Mouse (Mus musculus): Measurements from ENCODE around the gene Kmt2c. TPM values are rescaled to one million over a fixed set of nuclear protein-coding genes. Genes with fewer than 3 reads are reported as not detected.

Kmt2c gene
- polyA plus RNA-seq, 1 experiment from 2014 or later = 7.6 TPM

DNA sequence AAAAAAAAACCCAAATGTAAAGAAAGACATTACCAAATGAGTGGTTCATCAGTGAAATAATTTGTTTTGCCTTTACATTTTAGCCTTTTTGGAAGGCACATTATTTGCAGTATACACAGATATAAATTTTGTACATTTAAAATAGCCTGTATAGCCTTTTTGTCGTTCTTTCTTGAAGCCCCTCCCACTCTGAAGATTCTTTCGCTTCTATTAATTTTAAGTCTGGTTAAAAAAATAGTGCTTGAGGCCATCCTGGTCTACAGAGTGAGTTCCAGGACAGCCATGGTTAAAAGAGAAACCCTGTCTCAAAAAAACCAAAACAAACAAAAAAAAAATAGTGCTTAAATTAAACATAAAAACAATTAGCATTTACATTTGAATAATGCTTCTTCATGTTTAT lies 32.0 kb upstream of the Kmt2c start:
- ATAC-seq (ENCODE audit: low FRiP score, low TSS enrichment) (no peak), DNase-seq (ENCODE audit: low spot score) (no peak)
- Histone ChIP-seq H3K9me3 (ENCODE audit: control insufficient read depth, low read length) (no peaks in the 10 kb centered on the region), H3K36me3 (ENCODE audit: control insufficient read depth, insufficient read depth, low read length) (no peaks in the 10 kb centered on the region), H3K4me3 (ENCODE audit: low read depth, low read length) (peak overlapping the region; percentile 73), H3K4me1 (replicated peaks; ENCODE audit: control insufficient read depth, insufficient read depth) (0 out of 2 replicates have a peak, but pooled peaks cover 2% of the 10 kb centered on the region), H3K9ac (ENCODE audit: low read length) (no peak overlapping the region), H3K27me3 (ENCODE audit: control insufficient read depth, insufficient read depth, low read length) (no peaks in the 10 kb centered on the region), H3K27ac (replicated peaks) (peak overlapping the region; percentile 98; the same call in 1 of the 2 replicates), H3K4me2 (replicated peaks; ENCODE audit: low read depth) (peak overlapping the region; percentile 63)
- no peak for TF ChIP-seq EP300 (optimal IDR thresholded peaks at IDR 0.05)
- no peak for TF ChIP-seq CTCF (IDR thresholded peaks at IDR 0.05; ENCODE audit: low read depth)
- WGBS = 11% methylated on average over 2 of the region's 2 CpGs

DNA sequence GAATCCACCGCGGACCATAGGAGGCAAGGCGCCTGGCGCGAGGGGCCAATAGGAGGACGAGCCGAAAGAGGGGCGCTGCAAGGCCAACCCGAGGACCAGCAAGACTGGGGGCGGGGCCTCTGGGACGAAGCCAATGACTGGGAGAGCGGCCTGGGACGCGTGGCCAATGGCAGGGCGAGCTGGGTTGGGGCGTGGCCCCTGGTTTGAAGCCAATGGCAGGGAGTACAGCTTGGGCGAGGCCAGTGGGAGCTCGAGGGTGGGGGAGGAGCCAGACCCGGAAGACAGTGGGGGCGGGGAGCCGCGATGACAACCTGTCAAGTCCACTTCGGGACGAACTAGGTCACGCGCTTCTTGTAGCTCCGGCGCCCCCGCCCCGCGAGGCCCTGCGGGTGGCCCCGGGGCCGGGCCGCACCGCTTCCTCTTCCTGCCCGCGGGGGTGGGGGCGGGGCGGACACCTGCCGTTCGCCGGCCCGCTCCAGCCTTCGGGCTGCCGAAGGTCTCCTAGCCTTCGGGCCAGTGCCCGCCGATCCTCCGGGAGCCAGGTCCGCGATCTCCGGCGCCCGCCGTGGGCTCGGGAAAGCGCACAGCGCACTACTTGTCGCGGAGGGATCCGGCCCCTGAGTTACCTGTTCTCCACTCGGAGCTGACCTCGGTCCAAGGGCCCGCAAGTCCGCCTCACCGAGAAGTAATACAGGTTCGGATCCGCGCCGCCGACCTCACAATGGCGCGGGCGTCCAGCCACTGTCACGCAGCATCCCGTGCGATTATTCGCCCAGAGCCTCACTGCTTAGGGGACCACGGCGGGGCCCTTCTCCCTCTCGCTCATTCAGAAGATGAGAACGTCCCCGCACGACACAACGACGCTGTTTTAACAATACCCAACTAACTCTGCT lies 31.2 kb upstream of the Kmt2c start:
- Histone ChIP-seq H3K27ac (replicated peaks) (peak overlapping the region; percentile 98), H3K36me3 (ENCODE audit: control insufficient read depth, insufficient read depth, low read length) (no peaks in the 10 kb centered on the region), H3K27me3 (ENCODE audit: control insufficient read depth, insufficient read depth, low read length) (no peaks in the 10 kb centered on the region), H3K9ac (ENCODE audit: low read length) (peak overlapping the region; percentile 81), H3K9me3 (ENCODE audit: control insufficient read depth, low read length) (no peaks in the 10 kb centered on the region), H3K4me3 (ENCODE audit: low read depth, low read length) (peak overlapping the region; percentile 73), H3K4me2 (replicated peaks; ENCODE audit: low read depth) (peak overlapping the region; percentile 79), H3K4me1 (replicated peaks; ENCODE audit: control insufficient read depth, insufficient read depth) (0 out of 2 replicates have a peak, but pooled peaks cover 2% of the 10 kb centered on the region)
- DNase-seq (ENCODE audit: low spot score) = peak; percentile 100
- no peak for TF ChIP-seq EP300 (optimal IDR thresholded peaks at IDR 0.05)
- TF ChIP-seq CTCF (IDR thresholded peaks at IDR 0.05; ENCODE audit: low read depth) = peak; percentile 49
- peak; percentile 97 for ATAC-seq (ENCODE audit: low FRiP score, low TSS enrichment)
- under 1% methylated on average over 55 of the region's 87 CpGs for WGBS

DNA sequence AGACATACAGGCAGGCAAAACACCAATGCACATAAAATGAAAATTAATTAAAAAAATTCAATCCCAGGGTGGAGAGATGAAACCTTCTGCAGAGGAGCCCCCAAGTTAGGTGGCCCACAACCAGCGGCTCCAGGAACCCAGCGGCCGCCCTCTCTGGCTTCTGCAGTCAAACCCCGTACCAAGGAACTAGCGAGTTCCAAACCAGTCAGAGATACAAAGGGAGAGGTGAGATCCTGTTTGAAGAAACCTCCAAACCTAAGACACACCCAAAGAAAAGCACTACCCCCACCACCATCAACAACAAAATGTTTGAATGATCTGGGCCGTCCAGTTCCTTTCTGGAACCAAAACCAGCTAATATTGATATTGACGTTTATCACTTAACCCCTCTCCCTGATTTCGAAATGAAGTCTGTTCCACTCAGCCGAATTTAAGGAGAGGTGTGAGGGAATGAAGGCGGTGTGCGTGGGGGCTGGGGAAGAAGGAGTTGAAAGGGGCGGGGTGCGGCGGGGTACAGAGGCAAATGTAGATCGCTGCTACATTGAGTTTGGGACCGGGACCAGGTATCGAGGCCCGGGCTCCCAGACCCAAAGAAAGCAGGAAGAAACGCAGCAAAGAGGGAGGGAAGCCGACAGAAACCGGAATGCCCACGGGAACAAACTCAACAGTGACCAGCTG lies 30.4 kb upstream of the Kmt2c start:
- peak overlapping the region; percentile 63 for H3K9ac ChIP-seq (ENCODE audit: low read length)
- H3K4me1 ChIP-seq (replicated peaks; ENCODE audit: control insufficient read depth, insufficient read depth) = 0 out of 2 replicates have a peak, but pooled peaks cover 2% of the 10 kb centered on the region
- H3K27ac ChIP-seq (replicated peaks) = peak overlapping the region; percentile 89
- no peaks in the 10 kb centered on the region for H3K27me3 ChIP-seq (ENCODE audit: control insufficient read depth, insufficient read depth, low read length)
- H3K9me3 ChIP-seq (ENCODE audit: control insufficient read depth, low read length) = no peaks in the 10 kb centered on the region
- peak overlapping the region; percentile 73 for H3K4me3 ChIP-seq (ENCODE audit: low read depth, low read length)
- no peak for TF ChIP-seq EP300 (optimal IDR thresholded peaks at IDR 0.05)
- no peak for TF ChIP-seq CTCF (IDR thresholded peaks at IDR 0.05; ENCODE audit: low read depth)
- H3K4me2 ChIP-seq (replicated peaks; ENCODE audit: low read depth) = peak overlapping the region; percentile 79
- no peaks in the 10 kb centered on the region for H3K36me3 ChIP-seq (ENCODE audit: control insufficient read depth, insufficient read depth, low read length)
- 7% methylated on average over 22 of the region's 22 CpGs for WGBS
- DNase-seq (ENCODE audit: low spot score) (no peak), ATAC-seq (ENCODE audit: low FRiP score, low TSS enrichment) (no peak)

- peak overlapping the region; percentile 69 for H3K27ac ChIP-seq (replicated peaks)
- 0 out of 2 replicates have a peak, but pooled peaks cover 2% of the 10 kb centered on the region for H3K4me1 ChIP-seq (replicated peaks; ENCODE audit: control insufficient read depth, insufficient read depth)
- H3K9ac ChIP-seq (ENCODE audit: low read length) = no peak overlapping the region
- WGBS = 90% methylated on average over 1 of the region's 1 CpGs
- DNase-seq (ENCODE audit: low spot score) = no peak
- H3K36me3 ChIP-seq (ENCODE audit: control insufficient read depth, insufficient read depth, low read length) = no peaks in the 10 kb centered on the region
- ATAC-seq (ENCODE audit: low FRiP score, low TSS enrichment) = no peak
- H3K4me3 ChIP-seq (ENCODE audit: low read depth, low read length) = no peak overlapping the region
- no peaks in the 10 kb centered on the region for H3K9me3 ChIP-seq (ENCODE audit: control insufficient read depth, low read length)
- TF ChIP-seq EP300 (optimal IDR thresholded peaks at IDR 0.05) (no peak), CTCF (IDR thresholded peaks at IDR 0.05; ENCODE audit: low read depth) (no peak)
- no peaks in the 10 kb centered on the region for H3K27me3 ChIP-seq (ENCODE audit: control insufficient read depth, insufficient read depth, low read length)
- H3K4me2 ChIP-seq (replicated peaks; ENCODE audit: low read depth) = no peak overlapping the region
These were observed 29.4 kb upstream of the Kmt2c start for GRCm38 (mm10) chr5:25527971-25528370.

- H3K9ac ChIP-seq (ENCODE audit: low read length) = no peak overlapping the region
- DNase-seq (ENCODE audit: low spot score) = peak; percentile 51
- H3K4me1 ChIP-seq (replicated peaks; ENCODE audit: control insufficient read depth, insufficient read depth) = 0 out of 2 replicates have a peak, but pooled peaks cover 2% of the 10 kb centered on the region
- H3K27me3 ChIP-seq (ENCODE audit: control insufficient read depth, insufficient read depth, low read length) = no peaks in the 10 kb centered on the region
- ATAC-seq (ENCODE audit: low FRiP score, low TSS enrichment) = no peak; the same call in 1 of the 2 replicates
- peak overlapping the region; percentile 70; the same call in 1 of the 2 replicates for H3K27ac ChIP-seq (replicated peaks)
- WGBS = 46% methylated on average over 4 of the region's 4 CpGs
- no peaks in the 10 kb centered on the region for H3K9me3 ChIP-seq (ENCODE audit: control insufficient read depth, low read length)
- no peak overlapping the region for H3K4me3 ChIP-seq (ENCODE audit: low read depth, low read length)
- no peak for TF ChIP-seq CTCF (IDR thresholded peaks at IDR 0.05; ENCODE audit: low read depth)
- no peak for TF ChIP-seq EP300 (optimal IDR thresholded peaks at IDR 0.05)
- H3K4me2 ChIP-seq (replicated peaks; ENCODE audit: low read depth) = no peak overlapping the region
- H3K36me3 ChIP-seq (ENCODE audit: control insufficient read depth, insufficient read depth, low read length) = no peaks in the 10 kb centered on the region
These were observed 28.3 kb upstream of the Kmt2c start for GRCm38 (mm10) chr5:25526926-25527325.

Data from stomach, postnatal 0 days (tissue).